Mouse (Mus musculus) hindlimb bud, embryonic 11.5 days (tissue): ENCODE data around the gene Manba.
"Not testable (repeated sequence)": the region's sequence is repeated elsewhere in the genome, so short reads cannot be mapped to it uniquely, and the experiment has no call there.

ENCODE experiments used
- DNase-seq: peaks from one replicate; pipeline ENCODE4 v3.0.0-alpha.2; 2012; ENCODE audit warnings: low read depth, low spot score; ENCODE audit errors: extremely low spot score

The Manba gene

GRCm38 (mm10) chr3:135522618-135523355 is 37.4 kb downstream of the Manba start:
- DNase-seq: no peak

- DNase-seq: not testable (repeated sequence)
These were observed 39.5 kb downstream of the Manba start for GRCm38 (mm10) chr3:135524900-135525299.

- no peak for DNase-seq
These were observed 44.3 kb downstream of the Manba start for GRCm38 (mm10) chr3:135529670-135530069.

GRCm38 (mm10) chr3:135531762-135532161 is 46.4 kb downstream of the Manba start:
- DNase-seq: no peak

- DNase-seq: no peak
These were observed 48.7 kb downstream of the Manba start for GRCm38 (mm10) chr3:135534103-135534502.

GRCm38 (mm10) chr3:135546212-135546923 is 61.0 kb downstream of the Manba start:
- DNase-seq: no peak

- DNase-seq: no peak
These were observed 61.9 kb downstream of the Manba start for GRCm38 (mm10) chr3:135547298-135547697.

GRCm38 (mm10) chr3:135552874-135553273 is 67.5 kb downstream of the Manba start:
- no peak for DNase-seq

GRCm38 (mm10) chr3:135555192-135555591 is 69.8 kb downstream of the Manba start:
- DNase-seq: no peak

- no peak for DNase-seq
These were observed 70.7 kb downstream of the Manba start for GRCm38 (mm10) chr3:135556052-135556587.

GRCm38 (mm10) chr3:135556851-135557662 is 71.6 kb downstream of the Manba start:
- no peak for DNase-seq

GRCm38 (mm10) chr3:135562036-135562435 is 76.6 kb downstream of the Manba start:
- DNase-seq: no peak

GRCm38 (mm10) chr3:135563163-135563689 is 77.8 kb downstream of the Manba start:
- DNase-seq: no peak

GRCm38 (mm10) chr3:135564706-135565105 is 79.3 kb downstream of the Manba start:
- no peak for DNase-seq

GRCm38 (mm10) chr3:135565306-135565705 is 79.9 kb downstream of the Manba start:
- no peak for DNase-seq

GRCm38 (mm10) chr3:135567888-135568287 is 82.5 kb downstream of the Manba start:
- DNase-seq: no peak

GRCm38 (mm10) chr3:135568633-135569032 is 83.2 kb downstream of the Manba start:
- DNase-seq: no peak

- DNase-seq: no peak
These were observed 86.1 kb downstream of the Manba start for GRCm38 (mm10) chr3:135571540-135571939.

GRCm38 (mm10) chr3:135573051-135573450 is 87.6 kb downstream of the Manba start:
- DNase-seq: no peak

- no peak for DNase-seq
These were observed 89.7 kb downstream of the Manba start for GRCm38 (mm10) chr3:135575126-135575525.

- no peak for DNase-seq
These were observed 93.3 kb downstream of the Manba start for GRCm38 (mm10) chr3:135578588-135579140.
